ENCODE assay signal across 8 mouse cellular contexts in the genomic region with DNA sequence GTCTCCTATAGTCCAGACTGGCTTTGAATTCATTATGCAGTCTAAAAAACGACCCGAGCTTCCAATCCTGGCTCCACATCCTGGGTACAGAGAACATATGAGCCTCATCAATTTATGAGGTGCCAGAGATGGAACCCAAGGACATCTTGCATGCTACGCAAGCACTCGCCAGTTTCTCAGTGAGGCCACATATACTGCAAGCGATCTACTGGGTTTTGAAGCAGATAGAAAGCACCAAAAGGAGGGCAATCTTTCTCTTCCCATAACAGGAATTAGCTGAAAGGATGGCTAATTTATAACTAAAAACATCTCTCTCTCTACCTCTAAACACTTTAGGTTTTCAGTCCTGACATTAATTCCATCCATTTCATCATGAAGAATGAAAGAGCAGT. TPM values are rescaled to one million over a fixed set of nuclear protein-coding genes. Genes with fewer than 3 reads are reported as not detected.
DNase-seq lines count a peak whose midpoint lies in the region; ATAC-seq and TF ChIP-seq lines count a peak whose summit lies in the region.

No protein-coding gene starts in this region.

- no peak for TF ChIP-seq CTCF in thymus, adult 2 months (IDR thresholded peaks at IDR 0.05; ENCODE audit: borderline replicate concordance, control insufficient read depth, extremely low read depth, insufficient read depth, low read length, poor library complexity)
- TF ChIP-seq CTCF in stomach, postnatal 0 days (IDR thresholded peaks at IDR 0.05; ENCODE audit: low read depth), result no peak

- no peak for TF ChIP-seq POLR2A in thymus, adult 2 months (IDR thresholded peaks at IDR 0.05; ENCODE audit: control insufficient read depth, extremely low read depth, insufficient read depth, low read length, poor library complexity)

- TF ChIP-seq EP300 in stomach, postnatal 0 days (optimal IDR thresholded peaks at IDR 0.05), result no peak

- H3K4me2 ChIP-seq in limb, embryonic 12.5 days, result peak overlapping the region; percentile 65
- H3K4me2 ChIP-seq in stomach, postnatal 0 days (replicated peaks; ENCODE audit: low read depth), result peak overlapping the region; percentile 74

- ATAC-seq in limb, embryonic 12.5 days (ENCODE audit: insufficient number of reproducible peaks, insufficient read depth, low FRiP score, low TSS enrichment, low read depth), result no peak
- no peak for ATAC-seq in stomach, postnatal 0 days (ENCODE audit: low FRiP score, low TSS enrichment)

- no peaks in the 10 kb centered on the region for H3K9me3 ChIP-seq in limb, embryonic 12.5 days
- H3K9me3 ChIP-seq in stomach, postnatal 0 days (ENCODE audit: control insufficient read depth, low read length), result no peaks in the 10 kb centered on the region

- 48% methylated on average over 5 of the region's 5 CpGs for WGBS in thymus, adult 2 months
- WGBS in limb, embryonic 12.5 days, result 32% methylated on average over 5 of the region's 5 CpGs
- 29% methylated on average over 5 of the region's 5 CpGs for WGBS in stomach, postnatal 0 days

- peak; percentile 10 for DNase-seq in embryo, embryonic 10 days (ENCODE audit: low spot score)
- DNase-seq in embryo, embryonic 9.5 days (ENCODE audit: extremely low spot score), result no peak
- no peak for DNase-seq in thymus, adult 2 months
- DNase-seq in thymus, postnatal 25 days, result no peak
- DNase-seq in stomach, postnatal 0 days (ENCODE audit: low spot score), result no peak
- no peak for DNase-seq in cerebellum, postnatal 14 days
- no peak for DNase-seq in yolk sac, embryonic 10.5 days (ENCODE audit: low spot score)

- peak overlapping the region; percentile 88 for H3K4me3 ChIP-seq in thymus, adult 2 months (ENCODE audit: control insufficient read depth, insufficient read depth, low read length)
- H3K4me3 ChIP-seq in limb, embryonic 12.5 days (replicated peaks), result peak overlapping the region; percentile 66
- H3K4me3 ChIP-seq in stomach, postnatal 0 days (ENCODE audit: low read depth, low read length), result peak overlapping the region; percentile 80

- peaks cover 2% of the 10 kb centered on the region; the same call in 1 of the 2 replicates for H3K4me1 ChIP-seq in thymus, adult 2 months (replicated peaks; ENCODE audit: control insufficient read depth, insufficient read depth, low read length)
- peaks cover 9% of the 10 kb centered on the region for H3K4me1 ChIP-seq in limb, embryonic 12.5 days (replicated peaks)
- peaks cover 2% of the 10 kb centered on the region; the same call in 1 of the 2 replicates for H3K4me1 ChIP-seq in stomach, postnatal 0 days (replicated peaks; ENCODE audit: control insufficient read depth, insufficient read depth)

- H3K27me3 ChIP-seq in thymus, adult 2 months (ENCODE audit: control insufficient read depth, insufficient read depth, low read length), result no peaks in the 10 kb centered on the region
- peaks cover 17% of the 10 kb centered on the region for H3K27me3 ChIP-seq in limb, embryonic 12.5 days
- H3K27me3 ChIP-seq in stomach, postnatal 0 days (ENCODE audit: control insufficient read depth, insufficient read depth, low read length), result no peaks in the 10 kb centered on the region

- H3K36me3 ChIP-seq in thymus, adult 2 months (ENCODE audit: control insufficient read depth, insufficient read depth, low read length), result peaks cover 4% of the 10 kb centered on the region
- H3K36me3 ChIP-seq in limb, embryonic 12.5 days, result peaks cover 14% of the 10 kb centered on the region
- H3K36me3 ChIP-seq in stomach, postnatal 0 days (ENCODE audit: control insufficient read depth, insufficient read depth, low read length), result peaks cover 6% of the 10 kb centered on the region

- peak overlapping the region; percentile 82 for H3K9ac ChIP-seq in limb, embryonic 12.5 days (replicated peaks)
- H3K9ac ChIP-seq in stomach, postnatal 0 days (ENCODE audit: low read length), result peak overlapping the region; percentile 89

- no peak overlapping the region for H3K27ac ChIP-seq in thymus, adult 2 months (ENCODE audit: control insufficient read depth, insufficient read depth, low read length)
- H3K27ac ChIP-seq in limb, embryonic 12.5 days, result peak overlapping the region; percentile 96
- peak overlapping the region; percentile 96 for H3K27ac ChIP-seq in stomach, postnatal 0 days (replicated peaks)

RNA-seq across cellular contexts. Expression of a gene that starts 0.9 kb away (rescaled TPM):
- 18.5 and 20.2 TPM in 2 replicates for polyA plus RNA-seq in thymus, adult 2 months (2012; rRNA removed)
- 108 and 111 TPM in 2 replicates for polyA plus RNA-seq in limb, embryonic 12.5 days (2016; fragmentation: Nextera tagmentation; extraction: Ambion mirVana)
- polyA plus RNA-seq in stomach, postnatal 0 days (2015; fragmentation: Nextera tagmentation; extraction: Ambion mirVana), result 134 and 135 TPM in 2 replicates

RNA-seq across cellular contexts. Expression of a gene that starts 6.1 kb away (rescaled TPM):
- polyA plus RNA-seq in thymus, adult 2 months (2012; rRNA removed), result 77.0 and 79.1 TPM in 2 replicates
- polyA plus RNA-seq in limb, embryonic 12.5 days (2016; fragmentation: Nextera tagmentation; extraction: Ambion mirVana), result 132 and 134 TPM in 2 replicates
- 25.0 and 26.4 TPM in 2 replicates for polyA plus RNA-seq in stomach, postnatal 0 days (2015; fragmentation: Nextera tagmentation; extraction: Ambion mirVana)

RNA-seq across cellular contexts. Expression of a gene that starts 12.9 kb away (rescaled TPM):
- 71.5 and 78.5 TPM in 2 replicates for polyA plus RNA-seq in thymus, adult 2 months (2012; rRNA removed)
- polyA plus RNA-seq in limb, embryonic 12.5 days (2016; fragmentation: Nextera tagmentation; extraction: Ambion mirVana), result 71.9 and 75.9 TPM in 2 replicates
- polyA plus RNA-seq in stomach, postnatal 0 days (2015; fragmentation: Nextera tagmentation; extraction: Ambion mirVana), result 16.8 and 21.3 TPM in 2 replicates

RNA-seq across cellular contexts. Expression of a gene that starts 23.8 kb away (rescaled TPM):
- 97.0 and 98.9 TPM in 2 replicates for polyA plus RNA-seq in thymus, adult 2 months (2012; rRNA removed)
- 82.1 and 84.8 TPM in 2 replicates for polyA plus RNA-seq in limb, embryonic 12.5 days (2016; fragmentation: Nextera tagmentation; extraction: Ambion mirVana)
- polyA plus RNA-seq in stomach, postnatal 0 days (2015; fragmentation: Nextera tagmentation; extraction: Ambion mirVana), result 32.9 and 34.2 TPM in 2 replicates

RNA-seq across cellular contexts. Expression of a gene that starts 35.0 kb away (rescaled TPM):
- 60.8 and 61.5 TPM in 2 replicates for polyA plus RNA-seq in thymus, adult 2 months (2012; rRNA removed)
- polyA plus RNA-seq in limb, embryonic 12.5 days (2016; fragmentation: Nextera tagmentation; extraction: Ambion mirVana), result 59.2 and 62.9 TPM in 2 replicates
- polyA plus RNA-seq in stomach, postnatal 0 days (2015; fragmentation: Nextera tagmentation; extraction: Ambion mirVana), result 32.8 and 36.3 TPM in 2 replicates
